Mouse (Mus musculus) Patski (cell line): ENCODE results near the gene Ppp1r12c. TPM values are rescaled to one million over a fixed set of nuclear protein-coding genes. Genes with fewer than 3 reads are reported as not detected.
"Not testable (repeated sequence)": the region's sequence is repeated elsewhere in the genome, so short reads cannot be mapped to it uniquely, and the experiment has no call there.

Source experiments
- ATAC-seq: fragments of 100-300 bp; one replicate; pipeline ENCODE4 v1.8.0; 2021
- CTCF ChIA-PET: fragments of 350-600 bp; sonication (Branson Sonifier 250); formaldehyde crosslinking; loops from one replicate; lab custom pipeline; 2022; ENCODE audit warnings: inconsistent platforms; lab: Charles Lee
- POLR2A ChIA-PET: fragments of 350-600 bp; sonication (Branson Sonifier 250); formaldehyde crosslinking; loops from one replicate; lab custom pipeline; 2022; ENCODE audit warnings: antibody characterized with exemption, inconsistent platforms; lab: Charles Lee
- DNase-seq: peaks from one replicate; pipeline ENCODE4 v3.0.0-alpha.2; 2011; ENCODE audit warnings: low read depth, low spot score
- H3K27me3 ChIP-seq: fragments of 371-371 bp; one replicate; pipeline ENCODE4 v1.5.1; 2021
- CTCF ChIP-seq: fragments of 100-300 bp; IDR thresholded peaks from one replicate; pipeline ENCODE4 v1.5.1; 2021
- in situ Hi-C: fragments of 300-500 bp; cut with MboI; formaldehyde crosslinking; loops from 3 replicates; pipeline ENCODE4 v1.11.1; 2018; ENCODE audit warnings: low pct_unique_long_range_greater_than_20kb, mixed read lengths
- polyA plus RNA-seq: library from polyadenylated mRNA; unstranded; gene quantifications from one replicate; pipeline ENCODE4 v1.2.3, GENCODE M21; 2021

Gene Ppp1r12c
- polyA plus RNA-seq = 85.2 TPM

GRCm38 (mm10) chr7:4501558-4502397 lies at the start of gene Ppp1r12c:
Gene Ppp1r12c (minus strand): TSS chr7:4501680.
- DNase-seq = peak; percentile 67
- no peak for TF ChIP-seq CTCF
- H3K27me3 ChIP-seq = no peaks in the 10 kb centered on the region
- ChIA-PET CTCF (interaction anchor here (1.3 to 4.3 kb wide), 2 partner anchors 11 to 22 kb away, joined by 3 to 13 read pairs; no protein-coding TSS in a partner anchor), POLR2A (interaction anchor here (0.6 to 0.9 kb wide), 2 partner anchors 11 to 414 kb away, joined by 3 read pairs; no protein-coding TSS in a partner anchor)
- ATAC-seq = peak; percentile 88
- in situ Hi-C loops = no loop called here

GRCm38 (mm10) chr7:4547221-4547641 lies 45.8 kb upstream of the Ppp1r12c start, which contains the start of gene Syt5:
Gene Syt5 (minus strand): TSS chr7:4547541.
- ChIA-PET POLR2A (no interaction called here), CTCF (no interaction called here)
- ATAC-seq = no peak
- peaks cover 28% of the 10 kb centered on the region for H3K27me3 ChIP-seq
- TF ChIP-seq CTCF = no peak
- in situ Hi-C loops = no loop called here
- no peak for DNase-seq

GRCm38 (mm10) chr7:4546591-4547131 lies 45.2 kb upstream of the Ppp1r12c start:
- in situ Hi-C loops = no loop called here
- ChIA-PET POLR2A (no interaction called here), CTCF (no interaction called here)
- TF ChIP-seq CTCF = no peak
- peaks cover 28% of the 10 kb centered on the region for H3K27me3 ChIP-seq
- ATAC-seq (no peak), DNase-seq (no peak)

- in situ Hi-C loops = no loop called here
- DNase-seq = no peak
- CTCF ChIA-PET = no interaction called here
- POLR2A ChIA-PET = no interaction called here
- ATAC-seq = no peak
- peaks cover 24% of the 10 kb centered on the region for H3K27me3 ChIP-seq
- TF ChIP-seq CTCF = no peak
Measured at GRCm38 (mm10) chr7:4546050-4546449, 44.6 kb upstream of the Ppp1r12c start.

- H3K27me3 ChIP-seq = peaks cover 28% of the 10 kb centered on the region
- DNase-seq (no peak), ATAC-seq (no peak)
- ChIA-PET CTCF (no interaction called here), POLR2A (no interaction called here)
- in situ Hi-C loops = no loop called here
- no peak for TF ChIP-seq CTCF
Measured at GRCm38 (mm10) chr7:4542013-4542412, 40.5 kb upstream of the Ppp1r12c start.

- DNase-seq (no peak), ATAC-seq (no peak)
- POLR2A ChIA-PET = no interaction called here
- in situ Hi-C loops = no loop called here
- CTCF ChIA-PET = no interaction called here
- TF ChIP-seq CTCF = no peak
- peaks cover 26% of the 10 kb centered on the region for H3K27me3 ChIP-seq
Measured at GRCm38 (mm10) chr7:4541344-4541743, 39.9 kb upstream of the Ppp1r12c start.

GRCm38 (mm10) chr7:4539019-4539418 lies 37.5 kb upstream of the Ppp1r12c start:
- ATAC-seq (no peak), DNase-seq (no peak)
- TF ChIP-seq CTCF = no peak
- ChIA-PET POLR2A (no interaction called here), CTCF (no interaction called here)
- H3K27me3 ChIP-seq = peaks cover 28% of the 10 kb centered on the region
- in situ Hi-C loops = no loop called here

- in situ Hi-C loops = no loop called here
- ATAC-seq = no peak
Measured at GRCm38 (mm10) chr7:4537181-4537580, 35.7 kb upstream of the Ppp1r12c start.

GRCm38 (mm10) chr7:4536369-4536768 lies 34.9 kb upstream of the Ppp1r12c start:
- peaks cover 17% of the 10 kb centered on the region for H3K27me3 ChIP-seq
- ChIA-PET POLR2A (no interaction called here), CTCF (no interaction called here)
- DNase-seq = no peak
- no peak for ATAC-seq
- in situ Hi-C loops = no loop called here
- TF ChIP-seq CTCF = no peak

More at GRCm38 (mm10) chr7:4537181-4537580, 35.7 kb upstream of the Ppp1r12c start:
- TF ChIP-seq CTCF = no peak
- ChIA-PET CTCF (no interaction called here), POLR2A (no interaction called here)
- no peak for DNase-seq
- H3K27me3 ChIP-seq = peaks cover 17% of the 10 kb centered on the region

GRCm38 (mm10) chr7:4532005-4532729 lies 30.7 kb upstream of the Ppp1r12c start, which contains the start of gene Dnaaf3:
Gene Dnaaf3 (minus strand): TSS chr7:4532453.
- ATAC-seq (peak; percentile 93), DNase-seq (peak; percentile 63)
- H3K27me3 ChIP-seq = peaks cover 8% of the 10 kb centered on the region
- in situ Hi-C loops = no loop called here
- CTCF ChIA-PET = interaction anchor here (1.6 kb wide), 1 partner anchor 8 kb away, joined by 3 read pairs; the partner anchor contains the start of gene Tnni3
- POLR2A ChIA-PET = no interaction called here
- no peak for TF ChIP-seq CTCF

GRCm38 (mm10) chr7:4530166-4530565 lies 28.7 kb upstream of the Ppp1r12c start:
- CTCF ChIA-PET = interaction anchor here (0.7 kb wide), 1 partner anchor 14 kb away, joined by 3 read pairs; no protein-coding TSS in a partner anchor
- H3K27me3 ChIP-seq, ATAC-seq, in situ Hi-C loops, DNase-seq, POLR2A ChIA-PET: not testable (repeated sequence)
